Mouse (Mus musculus): ENCODE measurements around the gene Nat8f2. TPM values are rescaled to one million over a fixed set of nuclear protein-coding genes. Genes with fewer than 3 reads are reported as not detected.
A peak's percentile ranks its signal among the peaks of the same experiment; 100 is the strongest.
"Not testable (repeated sequence)": the region's sequence is repeated elsewhere in the genome, so short reads cannot be mapped to it uniquely, and the experiment has no call there.

Gene Nat8f2
- polyA plus RNA-seq, 1 experiment from 2014 or later = not detected

- WGBS = 74% methylated on average over 1 of the region's 1 CpGs
- no peak overlapping the region for H3K4me3 ChIP-seq
- no peaks in the 10 kb centered on the region for H3K27me3 ChIP-seq (replicated peaks; ENCODE audit: low read depth, poor library complexity, severe bottlenecking)
- no peak for DNase-seq (ENCODE audit: low spot score)
- 0 out of 2 replicates have a peak, but pooled peaks cover 3% of the 10 kb centered on the region for H3K4me1 ChIP-seq
- no peaks in the 10 kb centered on the region for H3K36me3 ChIP-seq (replicated peaks)
- H3K9me3 ChIP-seq = no peaks in the 10 kb centered on the region
- no peak overlapping the region for H3K27ac ChIP-seq (replicated peaks)
Measured at GRCm38 (mm10) chr6:85856194-85856678, 12.7 kb downstream of the Nat8f2 start.

GRCm38 (mm10) chr6:85853481-85853880 is 15.5 kb downstream of the Nat8f2 start:
- H3K36me3 ChIP-seq (replicated peaks) = no peaks in the 10 kb centered on the region
- 85% methylated on average over 3 of the region's 3 CpGs for WGBS
- H3K4me3 ChIP-seq = no peak overlapping the region
- no peak for DNase-seq (ENCODE audit: low spot score)
- H3K27ac ChIP-seq (replicated peaks) = no peak overlapping the region
- no peaks in the 10 kb centered on the region for H3K9me3 ChIP-seq
- H3K4me1 ChIP-seq = peaks cover 3% of the 10 kb centered on the region; the same call in 1 of the 2 replicates
- H3K27me3 ChIP-seq (replicated peaks; ENCODE audit: low read depth, poor library complexity, severe bottlenecking) = no peaks in the 10 kb centered on the region

- Histone ChIP-seq H3K4me1 (peaks cover 3% of the 10 kb centered on the region; the same call in 1 of the 2 replicates), H3K36me3 (replicated peaks) (no peaks in the 10 kb centered on the region), H3K9me3 (no peaks in the 10 kb centered on the region), H3K27me3 (replicated peaks; ENCODE audit: low read depth, poor library complexity, severe bottlenecking) (no peaks in the 10 kb centered on the region), H3K4me3 (no peak overlapping the region), H3K27ac (replicated peaks) (no peak overlapping the region)
- WGBS = 92% methylated on average over 7 of the region's 7 CpGs
- no peak for DNase-seq (ENCODE audit: low spot score)
Measured at GRCm38 (mm10) chr6:85851062-85851773, 17.7 kb downstream of the Nat8f2 start.

GRCm38 (mm10) chr6:85849240-85849639 is 19.7 kb downstream of the Nat8f2 start:
- Histone ChIP-seq H3K9me3 (no peaks in the 10 kb centered on the region), H3K4me3 (no peak overlapping the region), H3K4me1 (peaks cover under 1% of the 10 kb centered on the region; the same call in 1 of the 2 replicates), H3K36me3 (replicated peaks) (no peaks in the 10 kb centered on the region), H3K27ac (replicated peaks) (no peak overlapping the region), H3K27me3 (replicated peaks; ENCODE audit: low read depth, poor library complexity, severe bottlenecking) (no peaks in the 10 kb centered on the region)
- DNase-seq (ENCODE audit: low spot score) = no peak
- 24% methylated on average over 2 of the region's 2 CpGs for WGBS

GRCm38 (mm10) chr6:85848140-85848539 is 20.8 kb downstream of the Nat8f2 start:
- Histone ChIP-seq H3K9me3 (no peaks in the 10 kb centered on the region), H3K4me3 (no peak overlapping the region), H3K27me3 (replicated peaks; ENCODE audit: low read depth, poor library complexity, severe bottlenecking) (no peaks in the 10 kb centered on the region), H3K36me3 (replicated peaks) (no peaks in the 10 kb centered on the region), H3K27ac (replicated peaks) (no peak overlapping the region), H3K4me1 (no peaks in the 10 kb centered on the region; the same call in 1 of the 2 replicates)
- 91% methylated on average over 4 of the region's 4 CpGs for WGBS
- DNase-seq (ENCODE audit: low spot score) = no peak

GRCm38 (mm10) chr6:85846921-85847320 is 22.0 kb downstream of the Nat8f2 start:
- H3K9me3 ChIP-seq = no peaks in the 10 kb centered on the region
- H3K4me3 ChIP-seq = no peak overlapping the region
- DNase-seq (ENCODE audit: low spot score) = no peak
- 56% methylated on average over 1 of the region's 1 CpGs for WGBS
- H3K27me3 ChIP-seq (replicated peaks; ENCODE audit: low read depth, poor library complexity, severe bottlenecking) = no peaks in the 10 kb centered on the region
- no peak overlapping the region for H3K27ac ChIP-seq (replicated peaks)
- H3K36me3 ChIP-seq (replicated peaks) = no peaks in the 10 kb centered on the region
- H3K4me1 ChIP-seq = no peaks in the 10 kb centered on the region; the same call in 1 of the 2 replicates

GRCm38 (mm10) chr6:85843677-85844458 is 25.1 kb downstream of the Nat8f2 start:
- H3K4me1 ChIP-seq; H3K4me3 ChIP-seq; H3K27ac ChIP-seq (replicated peaks); H3K36me3 ChIP-seq (replicated peaks); DNase-seq (ENCODE audit: low spot score); H3K27me3 ChIP-seq (replicated peaks; ENCODE audit: low read depth, poor library complexity, severe bottlenecking); H3K9me3 ChIP-seq: not testable (repeated sequence)
- 79% methylated on average over 25 of the region's 25 CpGs for WGBS

GRCm38 (mm10) chr6:85839982-85840381 is 29.0 kb downstream of the Nat8f2 start:
- Histone ChIP-seq H3K4me1 (peaks cover 9% of the 10 kb centered on the region), H3K9me3 (no peaks in the 10 kb centered on the region), H3K36me3 (replicated peaks) (no peaks in the 10 kb centered on the region), H3K4me3 (no peak overlapping the region), H3K27ac (replicated peaks) (no peak overlapping the region), H3K27me3 (replicated peaks; ENCODE audit: low read depth, poor library complexity, severe bottlenecking) (no peaks in the 10 kb centered on the region)
- 37% methylated on average over 4 of the region's 4 CpGs for WGBS
- DNase-seq (ENCODE audit: low spot score) = no peak

- H3K36me3 ChIP-seq (replicated peaks) = no peaks in the 10 kb centered on the region
- H3K4me3 ChIP-seq = no peak overlapping the region
- DNase-seq (ENCODE audit: low spot score) = no peak
- peaks cover 9% of the 10 kb centered on the region for H3K4me1 ChIP-seq
- 31% methylated on average over 8 of the region's 8 CpGs for WGBS
- H3K9me3 ChIP-seq = no peaks in the 10 kb centered on the region
- H3K27ac ChIP-seq (replicated peaks) = no peak overlapping the region
- no peaks in the 10 kb centered on the region for H3K27me3 ChIP-seq (replicated peaks; ENCODE audit: low read depth, poor library complexity, severe bottlenecking)
Measured at GRCm38 (mm10) chr6:85838674-85839073, 30.3 kb downstream of the Nat8f2 start.

- not testable (repeated sequence) for H3K36me3 ChIP-seq (replicated peaks); H3K4me3 ChIP-seq; H3K27ac ChIP-seq (replicated peaks); H3K4me1 ChIP-seq; H3K9me3 ChIP-seq; H3K27me3 ChIP-seq (replicated peaks; ENCODE audit: low read depth, poor library complexity, severe bottlenecking)
- WGBS = 26% methylated on average over 12 of the region's 12 CpGs
- peak; percentile 64 for DNase-seq (ENCODE audit: low spot score)
Measured at GRCm38 (mm10) chr6:85837307-85837706, 31.7 kb downstream of the Nat8f2 start.

- not testable (repeated sequence) for H3K27me3 ChIP-seq (replicated peaks; ENCODE audit: low read depth, poor library complexity, severe bottlenecking); H3K27ac ChIP-seq (replicated peaks); H3K36me3 ChIP-seq (replicated peaks); H3K4me1 ChIP-seq; H3K4me3 ChIP-seq; H3K9me3 ChIP-seq
- peak; percentile 24 for DNase-seq (ENCODE audit: low spot score)
- whole genome bisulfite sequencing = 21% methylated on average over 9 of the region's 9 CpGs
Measured at GRCm38 (mm10) chr6:85836827-85837226, 32.1 kb downstream of the Nat8f2 start.

GRCm38 (mm10) chr6:85836098-85836497 is 32.9 kb downstream of the Nat8f2 start:
- not testable (repeated sequence) for H3K9me3 ChIP-seq; H3K36me3 ChIP-seq (replicated peaks); H3K4me3 ChIP-seq; H3K27me3 ChIP-seq (replicated peaks; ENCODE audit: low read depth, poor library complexity, severe bottlenecking); DNase-seq (ENCODE audit: low spot score); H3K4me1 ChIP-seq; H3K27ac ChIP-seq (replicated peaks)
- 81% methylated on average over 5 of the region's 5 CpGs for WGBS

GRCm38 (mm10) chr6:85835104-85835503 is 33.9 kb downstream of the Nat8f2 start:
- 55% methylated on average over 1 of the region's 2 CpGs for WGBS
- H3K36me3 ChIP-seq (replicated peaks); H3K27ac ChIP-seq (replicated peaks); H3K9me3 ChIP-seq; H3K4me1 ChIP-seq; H3K27me3 ChIP-seq (replicated peaks; ENCODE audit: low read depth, poor library complexity, severe bottlenecking); DNase-seq (ENCODE audit: low spot score); H3K4me3 ChIP-seq: not testable (repeated sequence)
